Mouse (Mus musculus) heart, postnatal 0 days (tissue): ENCODE measurements at regions not wholly inside any gene's neighbourhood (a gene's known extent, or its start where the extent isn't known, plus 50 kb on each side); places are given as distances from the start of the nearest gene placed in this dataset.

Experiments
- ATAC-seq: fragments of 200-750 bp; cut with Nextera tagmentation; 2 replicates; pipeline ENCODE4 v1.8.0; 2017; ENCODE audit warnings: low read depth, moderate number of reproducible peaks, moderate library complexity; ENCODE audit not compliant: insufficient read depth
- DNase-seq: peaks from one replicate; pipeline ENCODE4 v3.0.0-alpha.2; 2016; ENCODE audit warnings: low spot score
- H3K27ac ChIP-seq: fragments of 300-500 bp; sonication (generic); 2 replicates; pipeline ENCODE4 v1.5.1; 2014; ENCODE audit warnings: low read depth, mild to moderate bottlenecking
- H3K27me3 ChIP-seq: fragments of 300-500 bp; sonication (generic); 2 replicates; pipeline ENCODE4 v1.6.1; 2014; ENCODE audit warnings: low read length, mixed read lengths; ENCODE audit not compliant: control insufficient read depth, insufficient read depth
- H3K36me3 ChIP-seq: fragments of 300-500 bp; sonication (generic); replicated peaks from 2 replicates; pipeline ENCODE4 v1.6.1; 2014; ENCODE audit warnings: low read length, mixed read lengths; ENCODE audit not compliant: control insufficient read depth, insufficient read depth
- H3K4me1 ChIP-seq: fragments of 300-500 bp; sonication (generic); 2 replicates; pipeline ENCODE4 v1.6.1; 2014; ENCODE audit warnings: antibody characterized with exemption; ENCODE audit not compliant: control insufficient read depth, insufficient read depth
- H3K4me2 ChIP-seq: fragments of 300-500 bp; sonication (generic); 2 replicates; pipeline ENCODE4 v1.6.1; 2014; ENCODE audit warnings: low read depth, mild to moderate bottlenecking, low read length, moderate library complexity
- H3K4me3 ChIP-seq: fragments of 300-500 bp; sonication (generic); 2 replicates; pipeline ENCODE4 v1.5.1; 2014; ENCODE audit warnings: low read depth, low read length
- H3K9ac ChIP-seq: fragments of 300-500 bp; sonication (generic); replicated peaks from 2 replicates; pipeline ENCODE4 v1.6.1; 2014; ENCODE audit warnings: low read depth, low read length, mixed read lengths
- H3K9me3 ChIP-seq: fragments of 300-500 bp; sonication (generic); replicated peaks from 2 replicates; pipeline ENCODE4 v1.6.1; 2016; ENCODE audit warnings: low read length; ENCODE audit not compliant: control insufficient read depth
- CTCF ChIP-seq: IDR thresholded peaks from 2 replicates; pipeline ENCODE4 v1.5.1; 2016; ENCODE audit warnings: antibody characterized with exemption, control low read depth, low read depth
- EP300 ChIP-seq: IDR thresholded peaks from 2 replicates; pipeline ENCODE4 v1.6.1; 2016; ENCODE audit warnings: antibody characterized with exemption, low read depth
- WGBS: fragments of 180-500 bp; shearing (Covaris S2); extraction: QIAGEN DNeasy Blood & Tissue Kit; methylation state at CpG from one replicate; pipeline ENCODE4 v1.1.7; 2014; 5-methylcytosine and 5-hydroxymethylcytosine counted together

DNA sequence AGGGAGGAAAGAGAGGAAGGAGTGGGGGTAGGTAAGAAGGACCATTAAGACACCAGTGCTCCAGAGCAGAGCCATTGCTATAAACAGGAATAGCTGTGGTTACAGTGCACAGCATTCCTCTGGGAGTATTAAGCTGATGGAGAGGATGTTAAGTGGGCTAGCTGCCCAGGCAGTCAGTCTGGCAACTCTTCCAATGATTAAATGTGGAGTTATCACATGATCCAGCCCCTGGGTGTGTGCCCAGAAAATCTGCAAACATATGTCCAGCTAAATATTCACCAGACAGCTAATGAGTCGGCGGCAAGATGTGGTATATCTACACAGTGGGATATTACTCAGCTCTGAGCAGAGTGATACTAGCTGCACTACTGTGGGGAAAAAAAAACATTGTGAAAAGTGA is 229.7 kb downstream of the Ankrd50 start:
- no peaks in the 10 kb centered on the region for H3K9me3 ChIP-seq
- no peak overlapping the region for H3K4me3 ChIP-seq
- peaks cover 13% of the 10 kb centered on the region; the same call in 1 of the 2 replicates for H3K4me1 ChIP-seq
- ATAC-seq (peak; percentile 90), DNase-seq (peak; percentile 89)
- no peak overlapping the region for H3K9ac ChIP-seq
- H3K27ac ChIP-seq = 0 out of 2 replicates have a peak overlapping the region, but pooled peaks have one; percentile 12
- no peak overlapping the region for H3K4me2 ChIP-seq
- no peaks in the 10 kb centered on the region for H3K27me3 ChIP-seq
- no peak for TF ChIP-seq CTCF
- TF ChIP-seq EP300 = peak; percentile 33; the same call in 1 of the 2 replicates
- 8% methylated on average over 2 of the region's 2 CpGs for WGBS
- H3K36me3 ChIP-seq = no peaks in the 10 kb centered on the region

DNA sequence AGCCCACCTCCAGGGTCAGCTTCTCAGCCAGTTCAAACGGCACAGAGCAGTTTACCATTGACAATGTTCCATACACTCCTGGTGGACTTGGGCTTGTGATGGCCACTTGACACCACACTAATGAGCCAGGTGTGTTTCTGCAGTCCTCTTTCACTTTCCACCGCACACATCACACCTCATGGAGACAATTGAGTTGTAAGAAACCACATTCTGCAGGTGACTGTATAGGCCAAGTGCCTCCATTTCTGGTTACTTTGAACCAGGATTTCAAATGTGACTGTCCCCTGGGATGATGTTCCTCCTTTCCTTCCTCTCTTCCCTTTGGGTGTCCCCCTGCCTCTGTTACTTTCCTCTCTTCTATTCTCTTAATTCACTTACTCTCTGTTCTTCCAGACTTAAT is 233.1 kb downstream of the Ankrd50 start:
- Histone ChIP-seq H3K27ac (no peak overlapping the region), H3K36me3 (no peaks in the 10 kb centered on the region), H3K4me2 (no peak overlapping the region), H3K9ac (no peak overlapping the region), H3K27me3 (no peaks in the 10 kb centered on the region), H3K4me3 (no peak overlapping the region), H3K4me1 (peaks cover 12% of the 10 kb centered on the region; the same call in 1 of the 2 replicates), H3K9me3 (no peaks in the 10 kb centered on the region)
- TF ChIP-seq EP300 (no peak), CTCF (no peak)
- 59% methylated on average over 2 of the region's 2 CpGs for WGBS
- ATAC-seq (no peak), DNase-seq (no peak)

- Histone ChIP-seq H3K4me3 (no peak overlapping the region), H3K4me2 (no peak overlapping the region), H3K36me3 (no peaks in the 10 kb centered on the region), H3K9ac (no peak overlapping the region), H3K27ac (no peak overlapping the region), H3K4me1 (peaks cover 12% of the 10 kb centered on the region; the same call in 1 of the 2 replicates), H3K9me3 (no peaks in the 10 kb centered on the region), H3K27me3 (no peaks in the 10 kb centered on the region)
- ATAC-seq = no peak
- TF ChIP-seq EP300 = no peak
- TF ChIP-seq CTCF = no peak
- DNase-seq = no peak
- WGBS = 77% methylated on average over 5 of the region's 5 CpGs
These were observed 234.1 kb downstream of the Ankrd50 start for GRCm38 (mm10) chr3:38250552-38250951.

GRCm38 (mm10) chr3:38248941-38249340 is 235.7 kb downstream of the Ankrd50 start:
- no peak for ATAC-seq
- no peaks in the 10 kb centered on the region for H3K36me3 ChIP-seq
- 63% methylated on average over 1 of the region's 1 CpGs for WGBS
- no peak overlapping the region for H3K27ac ChIP-seq
- H3K9me3 ChIP-seq = no peaks in the 10 kb centered on the region
- no peak for TF ChIP-seq EP300
- no peak for TF ChIP-seq CTCF
- DNase-seq = no peak
- peaks cover 12% of the 10 kb centered on the region; the same call in 1 of the 2 replicates for H3K4me1 ChIP-seq
- no peaks in the 10 kb centered on the region for H3K27me3 ChIP-seq
- H3K4me2 ChIP-seq = no peak overlapping the region
- H3K9ac ChIP-seq = no peak overlapping the region
- H3K4me3 ChIP-seq = no peak overlapping the region

DNA sequence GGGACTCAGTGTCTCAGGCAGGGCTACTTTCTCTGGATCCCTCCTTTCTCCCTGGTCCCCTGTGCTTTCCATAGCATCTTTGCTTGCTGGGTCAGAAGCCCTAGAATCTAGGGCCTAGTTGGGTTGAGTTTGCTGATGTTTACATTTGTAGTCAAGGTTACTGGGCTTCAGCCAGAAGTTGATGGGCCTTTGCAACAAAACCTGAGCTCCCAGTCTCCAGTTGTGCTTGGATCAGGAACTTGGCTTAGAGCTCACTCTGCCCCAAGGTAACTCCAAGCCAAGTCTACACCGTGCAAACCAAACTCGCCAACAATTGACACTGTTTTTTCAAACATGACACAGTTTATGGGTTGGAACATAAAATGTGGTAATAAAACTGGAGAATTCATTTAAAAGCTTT is 238.2 kb downstream of the Ankrd50 start:
- no peak overlapping the region for H3K27ac ChIP-seq
- H3K36me3 ChIP-seq = no peaks in the 10 kb centered on the region
- DNase-seq (no peak), ATAC-seq (no peak)
- 55% methylated on average over 2 of the region's 2 CpGs for WGBS
- no peak overlapping the region for H3K4me2 ChIP-seq
- no peak for TF ChIP-seq EP300
- TF ChIP-seq CTCF = no peak
- 0 out of 2 replicates have a peak, but pooled peaks cover 3% of the 10 kb centered on the region for H3K9me3 ChIP-seq
- no peak overlapping the region for H3K4me3 ChIP-seq
- H3K27me3 ChIP-seq = no peaks in the 10 kb centered on the region
- no peak overlapping the region for H3K9ac ChIP-seq
- peaks cover 12% of the 10 kb centered on the region; the same call in 1 of the 2 replicates for H3K4me1 ChIP-seq

GRCm38 (mm10) chr3:38243209-38243608 is 241.4 kb downstream of the Ankrd50 start:
- no peaks in the 10 kb centered on the region for H3K36me3 ChIP-seq
- 84% methylated on average over 3 of the region's 3 CpGs for WGBS
- H3K4me3 ChIP-seq = no peak overlapping the region
- no peaks in the 10 kb centered on the region for H3K4me1 ChIP-seq
- DNase-seq = no peak
- no peak overlapping the region for H3K9ac ChIP-seq
- 0 out of 2 replicates have a peak, but pooled peaks cover 3% of the 10 kb centered on the region for H3K9me3 ChIP-seq
- H3K4me2 ChIP-seq = no peak overlapping the region
- no peak for TF ChIP-seq EP300
- no peak for TF ChIP-seq CTCF
- no peaks in the 10 kb centered on the region for H3K27me3 ChIP-seq
- H3K27ac ChIP-seq = no peak overlapping the region
- no peak for ATAC-seq
